14 mouse cellular contexts compared by ENCODE assay signal in genomic region chr12:3396931-3397330, GRCm38 (mm10).
"Had no signal": no experiment of that assay in that cellular context is flagged by ENCODE, and none has a peak within 500 bp of the region (broad histone marks: within the 10 kb centered on the region; RNA-seq: fewer than 3 reads in every experiment).

No protein-coding gene starts in this region.

- ATAC-seq: hindbrain, postnatal 0 days; intestine, embryonic 16.5 days; liver, embryonic 12.5 days had no signal

- DNase-seq: heart, adult 18-20 months; heart, postnatal 10 days; heart, postnatal 36 days; kidney, adult 11 months; kidney, adult 2 months; kidney, adult 9 months; kidney, postnatal 14 days; kidney, postnatal 36 days; layer of hippocampus, adult 9-11 months; layer of hippocampus, postnatal 36 days; left cerebral cortex, postnatal 4 days had no signal
